Mouse (Mus musculus) midbrain, embryonic 11.5 days (tissue): ENCODE data around the gene Ptp4a2. TPM values are rescaled to one million over a fixed set of nuclear protein-coding genes. Genes with fewer than 3 reads are reported as not detected.

Source experiments
- ATAC-seq: fragments of 200-750 bp; cut with Nextera tagmentation; 2 replicates; pipeline ENCODE4 v1.8.0; 2017; ENCODE audit warnings: moderate TSS enrichment, moderate library complexity; ENCODE audit not compliant: low FRiP score
- DNase-seq: peaks from one replicate; pipeline ENCODE4 v3.0.0; 2015; ENCODE audit warnings: low spot score; ENCODE audit errors: missing footprints
- H3K27ac ChIP-seq: fragments of 300-500 bp; sonication (generic); 2 replicates; pipeline ENCODE4 v1.5.1; 2014; ENCODE audit warnings: low read depth, low read length
- H3K27me3 ChIP-seq: fragments of 300-500 bp; sonication (generic); 2 replicates; pipeline ENCODE4 v1.6.1; 2014; ENCODE audit warnings: mild to moderate bottlenecking, low read length, moderate library complexity, mixed read lengths; ENCODE audit not compliant: control insufficient read depth, insufficient read depth
- H3K36me3 ChIP-seq: fragments of 300-500 bp; sonication (generic); 2 replicates; pipeline ENCODE4 v1.6.1; 2014; ENCODE audit warnings: mild to moderate bottlenecking, low read length, moderate library complexity, mixed read lengths; ENCODE audit not compliant: control insufficient read depth, insufficient read depth
- H3K4me1 ChIP-seq: fragments of 300-500 bp; sonication (generic); 2 replicates; pipeline ENCODE4 v1.6.1; 2014; ENCODE audit warnings: low read length; ENCODE audit not compliant: control insufficient read depth, insufficient read depth
- H3K4me2 ChIP-seq: fragments of 300-500 bp; sonication (generic); 2 replicates; pipeline ENCODE4 v1.6.1; 2014; ENCODE audit warnings: mild to moderate bottlenecking, moderate library complexity
- H3K4me3 ChIP-seq: fragments of 300-500 bp; sonication (generic); 2 replicates; pipeline ENCODE4 v1.5.1; 2014; ENCODE audit warnings: low read depth, low read length
- H3K9ac ChIP-seq: fragments of 300-500 bp; sonication (generic); 2 replicates; pipeline ENCODE4 v1.6.1; 2014; ENCODE audit warnings: low read length
- H3K9me3 ChIP-seq: fragments of 300-500 bp; sonication (generic); 2 replicates; pipeline ENCODE4 v1.6.1; 2016; ENCODE audit warnings: low read length; ENCODE audit not compliant: control insufficient read depth
- WGBS: fragments of 180-500 bp; shearing (Covaris S2); extraction: QIAGEN DNeasy Blood & Tissue Kit; methylation state at CpG from one replicate; pipeline ENCODE4 v1.1.7; 2014; 5-methylcytosine and 5-hydroxymethylcytosine counted together
- polyA plus RNA-seq: library from polyadenylated mRNA; unstranded; fragments of >200 nt; fragmentation: Nextera tagmentation; extraction: Ambion mirVana; gene quantifications from 2 replicates; pipeline ENCODE4 v1.2.1, GENCODE M21; 2014

Ptp4a2 gene
- polyA plus RNA-seq, 1 experiment from 2014 or later: 368 TPM

DNA sequence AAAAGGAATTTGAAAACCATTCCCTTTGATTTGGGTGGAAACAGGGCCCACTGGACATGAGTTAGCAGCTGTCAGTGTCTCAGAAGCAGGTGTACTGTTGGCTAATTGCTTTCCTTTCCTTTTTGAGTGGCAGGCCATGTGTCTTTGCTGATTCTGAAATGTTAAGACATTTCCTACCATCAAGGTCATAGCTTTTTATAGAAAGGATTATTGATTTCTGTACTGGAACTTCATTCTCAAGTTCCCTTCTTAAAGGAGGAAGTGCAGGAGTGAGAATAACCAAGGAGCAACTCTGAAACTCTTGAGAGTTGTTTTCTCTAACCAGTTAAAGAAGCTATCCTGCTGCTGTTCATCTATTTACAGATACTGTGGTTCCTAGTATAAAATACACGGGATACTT, 18.8 kb downstream of the Ptp4a2 start:
- no peak for ATAC-seq
- H3K4me2 ChIP-seq: no peak overlapping the region
- H3K4me1 ChIP-seq: no peaks in the 10 kb centered on the region
- H3K9me3 ChIP-seq: no peaks in the 10 kb centered on the region
- no peak overlapping the region for H3K4me3 ChIP-seq
- WGBS: 90% methylated on average over 1 of the region's 1 CpGs
- no peaks in the 10 kb centered on the region for H3K27me3 ChIP-seq
- no peak overlapping the region for H3K27ac ChIP-seq
- H3K9ac ChIP-seq: no peak overlapping the region
- DNase-seq: no peak
- H3K36me3 ChIP-seq: no peaks in the 10 kb centered on the region

DNA sequence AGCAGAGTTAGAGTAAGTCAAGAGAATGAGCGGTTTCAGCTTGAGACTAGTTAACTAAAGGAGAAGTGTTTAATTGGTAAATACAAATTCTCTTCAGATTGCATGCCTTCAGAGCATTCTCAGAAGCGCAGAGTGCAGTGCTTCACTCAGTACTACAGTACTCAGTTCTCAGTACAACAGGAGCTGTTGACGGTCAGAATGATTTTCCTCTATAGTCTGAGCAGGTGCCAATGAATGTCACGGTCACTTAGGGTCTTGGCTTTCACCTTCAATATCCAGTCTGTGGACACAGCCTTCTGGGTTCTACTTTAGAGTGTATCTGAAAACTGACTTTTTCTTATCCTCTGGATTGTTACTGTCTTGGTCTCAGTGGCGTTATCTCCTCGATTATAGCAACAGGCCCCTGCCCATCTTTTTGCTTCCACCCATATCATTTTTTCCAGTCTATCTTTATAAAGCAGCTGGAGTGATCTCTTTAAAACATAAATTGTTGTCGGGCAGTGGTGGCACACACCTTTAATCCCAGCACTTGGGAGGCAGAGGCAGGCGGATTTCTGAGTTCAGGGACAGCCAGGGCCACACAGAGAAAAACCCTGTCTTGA, 19.4 kb downstream of the Ptp4a2 start:
- no peaks in the 10 kb centered on the region for H3K9me3 ChIP-seq
- no peaks in the 10 kb centered on the region for H3K4me1 ChIP-seq
- no peak overlapping the region for H3K4me2 ChIP-seq
- 94% methylated on average over 8 of the region's 8 CpGs for WGBS
- no peak overlapping the region for H3K9ac ChIP-seq
- H3K4me3 ChIP-seq: no peak overlapping the region
- ATAC-seq (no peak), DNase-seq (no peak)
- no peaks in the 10 kb centered on the region for H3K36me3 ChIP-seq
- H3K27me3 ChIP-seq: no peaks in the 10 kb centered on the region
- no peak overlapping the region for H3K27ac ChIP-seq

GRCm38 (mm10) chr4:129834581-129834980, 23.6 kb downstream of the Ptp4a2 start:
- no peak overlapping the region for H3K4me3 ChIP-seq
- 88% methylated on average over 6 of the region's 6 CpGs for WGBS
- H3K4me1 ChIP-seq: no peaks in the 10 kb centered on the region
- H3K36me3 ChIP-seq: no peaks in the 10 kb centered on the region
- H3K4me2 ChIP-seq: no peak overlapping the region
- H3K27me3 ChIP-seq: no peaks in the 10 kb centered on the region
- ATAC-seq (no peak), DNase-seq (no peak)
- no peaks in the 10 kb centered on the region for H3K9me3 ChIP-seq
- H3K9ac ChIP-seq: no peak overlapping the region
- no peak overlapping the region for H3K27ac ChIP-seq

GRCm38 (mm10) chr4:129835296-129835695, 24.3 kb downstream of the Ptp4a2 start:
- no peak for ATAC-seq
- no peak overlapping the region for H3K9ac ChIP-seq
- 90% methylated on average over 7 of the region's 7 CpGs for WGBS
- no peaks in the 10 kb centered on the region for H3K36me3 ChIP-seq
- H3K4me2 ChIP-seq: no peak overlapping the region
- DNase-seq: no peak
- H3K27ac ChIP-seq: no peak overlapping the region
- H3K4me1 ChIP-seq: no peaks in the 10 kb centered on the region
- no peaks in the 10 kb centered on the region for H3K9me3 ChIP-seq
- H3K27me3 ChIP-seq: no peaks in the 10 kb centered on the region
- no peak overlapping the region for H3K4me3 ChIP-seq

DNA sequence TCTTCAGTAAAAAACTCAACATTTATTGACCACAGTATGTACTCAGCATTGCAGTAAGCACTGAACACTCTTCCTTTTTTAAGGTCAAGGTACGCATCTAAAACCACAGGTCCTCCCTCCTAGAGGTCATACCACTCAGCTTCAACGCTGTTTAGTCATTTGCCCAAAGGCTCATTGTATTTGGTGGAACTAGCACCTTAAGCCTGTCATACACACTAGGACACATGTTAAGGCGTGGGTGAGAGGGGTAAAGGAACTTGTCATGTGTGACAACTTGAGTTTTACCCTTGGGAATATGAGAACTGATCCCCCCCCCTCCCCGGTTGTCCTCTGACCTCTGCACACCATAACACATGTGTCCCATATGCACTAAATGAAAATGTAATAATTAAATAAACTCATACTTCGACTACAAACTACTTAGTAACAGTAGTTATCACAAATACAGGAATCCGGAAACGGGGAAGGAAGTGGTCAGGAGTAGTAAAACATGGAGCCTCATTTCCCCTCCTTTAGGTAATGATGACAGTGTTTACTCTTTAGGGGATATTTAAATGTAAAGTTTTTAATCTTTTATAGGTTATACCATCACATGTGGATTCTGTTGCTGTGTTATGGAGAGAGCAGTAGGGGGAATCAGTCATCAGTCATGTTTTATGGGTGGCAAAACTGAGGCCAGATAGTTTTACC, 29.0 kb downstream of the Ptp4a2 start:
- Histone ChIP-seq H3K27me3 (no peaks in the 10 kb centered on the region), H3K9ac (no peak overlapping the region), H3K4me3 (no peak overlapping the region), H3K27ac (no peak overlapping the region), H3K4me2 (no peak overlapping the region), H3K9me3 (no peaks in the 10 kb centered on the region), H3K36me3 (0 out of 2 replicates have a peak, but pooled peaks cover 6% of the 10 kb centered on the region), H3K4me1 (no peaks in the 10 kb centered on the region)
- ATAC-seq (no peak), DNase-seq (peak; percentile 39)
- 93% methylated on average over 7 of the region's 7 CpGs for WGBS

GRCm38 (mm10) chr4:129846823-129847222, 35.8 kb downstream of the Ptp4a2 start:
- ATAC-seq (no peak), DNase-seq (no peak)
- peaks cover 11% of the 10 kb centered on the region for H3K36me3 ChIP-seq
- 90% methylated on average over 9 of the region's 9 CpGs for WGBS
- H3K9me3 ChIP-seq: no peaks in the 10 kb centered on the region
- no peak overlapping the region for H3K4me3 ChIP-seq
- no peak overlapping the region for H3K4me2 ChIP-seq
- H3K27ac ChIP-seq: no peak overlapping the region
- H3K27me3 ChIP-seq: no peaks in the 10 kb centered on the region
- H3K4me1 ChIP-seq: no peaks in the 10 kb centered on the region
- no peak overlapping the region for H3K9ac ChIP-seq

DNA sequence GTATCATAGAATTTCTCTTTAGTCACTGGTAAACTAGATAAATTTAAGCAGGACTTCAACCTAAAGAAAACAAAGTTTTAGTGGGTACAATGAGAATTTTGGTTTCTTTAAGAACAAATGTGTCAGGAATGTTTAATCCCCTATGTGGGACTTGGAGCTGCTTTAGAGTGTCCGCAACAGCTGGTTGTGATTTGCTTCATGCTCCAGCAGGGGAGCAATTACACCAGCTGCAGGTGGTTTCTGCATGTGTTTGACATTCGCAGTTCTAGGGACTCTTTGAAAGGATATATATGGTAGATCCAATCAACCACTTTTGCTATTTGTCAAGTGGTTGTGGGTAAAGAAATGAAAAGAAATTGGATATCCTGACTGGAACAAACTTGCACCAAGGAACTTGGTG, 39.5 kb downstream of the Ptp4a2 start:
- WGBS: 54% methylated on average over 2 of the region's 2 CpGs
- DNase-seq (peak; percentile 68), ATAC-seq (no peak)
- no peaks in the 10 kb centered on the region for H3K27me3 ChIP-seq
- H3K36me3 ChIP-seq: peaks cover 9% of the 10 kb centered on the region
- no peak overlapping the region for H3K9ac ChIP-seq
- H3K4me1 ChIP-seq: no peaks in the 10 kb centered on the region
- no peak overlapping the region for H3K4me2 ChIP-seq
- no peak overlapping the region for H3K4me3 ChIP-seq
- H3K27ac ChIP-seq: no peak overlapping the region
- H3K9me3 ChIP-seq: no peaks in the 10 kb centered on the region

DNA sequence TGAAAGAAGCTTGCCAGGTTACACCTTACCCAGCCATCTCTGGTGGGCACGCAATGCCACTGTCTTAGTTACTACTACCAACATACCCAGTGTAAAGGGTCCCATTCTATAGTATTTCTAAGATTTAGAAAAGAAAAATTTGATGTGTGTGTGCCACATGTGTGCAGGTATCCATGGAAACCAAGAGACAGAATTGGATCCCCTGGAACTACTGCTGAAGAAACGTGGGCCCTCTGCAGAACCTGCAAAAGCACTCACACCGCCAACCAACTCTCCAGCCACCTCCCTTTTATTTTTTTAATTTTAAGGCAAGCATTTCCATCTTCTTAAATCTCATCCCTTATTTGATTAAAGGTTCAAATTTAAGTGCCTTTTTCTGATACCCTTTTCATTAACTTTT, 40.8 kb downstream of the Ptp4a2 start:
- no peaks in the 10 kb centered on the region for H3K4me1 ChIP-seq

GRCm38 (mm10) chr4:129853053-129853452, 42.0 kb downstream of the Ptp4a2 start:
- Histone ChIP-seq H3K4me2 (no peak overlapping the region), H3K4me1 (no peaks in the 10 kb centered on the region), H3K9ac (no peak overlapping the region), H3K36me3 (peaks cover 5% of the 10 kb centered on the region; the same call in 1 of the 2 replicates), H3K27ac (no peak overlapping the region), H3K4me3 (no peak overlapping the region), H3K9me3 (no peaks in the 10 kb centered on the region), H3K27me3 (no peaks in the 10 kb centered on the region)
- DNase-seq: peak; percentile 82
- ATAC-seq: no peak
- WGBS: 83% methylated on average over 2 of the region's 2 CpGs

More for the DNA sequence above, 40.8 kb downstream of the Ptp4a2 start:
- WGBS: 83% methylated on average over 3 of the region's 3 CpGs
- peak; percentile 71 for DNase-seq
- no peaks in the 10 kb centered on the region for H3K27me3 ChIP-seq
- H3K4me3 ChIP-seq: no peak overlapping the region
- no peak overlapping the region for H3K4me2 ChIP-seq
- H3K36me3 ChIP-seq: peaks cover 5% of the 10 kb centered on the region; the same call in 1 of the 2 replicates
- H3K9me3 ChIP-seq: no peaks in the 10 kb centered on the region
- no peak for ATAC-seq
- H3K9ac ChIP-seq: no peak overlapping the region
- H3K27ac ChIP-seq: no peak overlapping the region
